Mouse (Mus musculus) embryonic facial prominence, embryonic 13.5 days (tissue): ENCODE measurements around the gene Ubiad1. TPM values are rescaled to one million over a fixed set of nuclear protein-coding genes. Genes with fewer than 3 reads are reported as not detected.

Experiments
- ATAC-seq: fragments of 200-750 bp; cut with Nextera tagmentation; 2 replicates; pipeline ENCODE4 v1.8.0; 2017; ENCODE audit warnings: low read depth; ENCODE audit not compliant: insufficient number of reproducible peaks, insufficient read depth, low FRiP score, low TSS enrichment
- H3K27ac ChIP-seq: fragments of 300-500 bp; sonication (generic); 2 replicates; pipeline ENCODE4 v1.5.1; 2015; ENCODE audit warnings: moderate library complexity, mild to moderate bottlenecking, inconsistent platforms
- H3K27me3 ChIP-seq: fragments of 300-500 bp; sonication (generic); 2 replicates; pipeline ENCODE4 v1.6.1; 2015; ENCODE audit warnings: mild to moderate bottlenecking, inconsistent platforms
- H3K36me3 ChIP-seq: fragments of 300-500 bp; sonication (generic); 2 replicates; pipeline ENCODE4 v1.6.1; 2015; ENCODE audit warnings: mild to moderate bottlenecking, inconsistent platforms
- H3K4me1 ChIP-seq: fragments of 300-500 bp; sonication (generic); 2 replicates; pipeline ENCODE4 v1.6.1; 2015; ENCODE audit warnings: inconsistent platforms
- H3K4me2 ChIP-seq: fragments of 300-500 bp; sonication (generic); 2 replicates; pipeline ENCODE4 v1.6.1; 2015; ENCODE audit warnings: moderate library complexity, mild to moderate bottlenecking, inconsistent platforms
- H3K4me3 ChIP-seq: fragments of 300-500 bp; sonication (generic); 2 replicates; pipeline ENCODE4 v1.5.1; 2015; ENCODE audit warnings: mild to moderate bottlenecking, inconsistent platforms
- H3K9ac ChIP-seq: fragments of 300-500 bp; sonication (generic); 2 replicates; pipeline ENCODE4 v1.6.1; 2015; ENCODE audit warnings: mild to moderate bottlenecking, inconsistent platforms
- H3K9me3 ChIP-seq: fragments of 300-500 bp; sonication (generic); 2 replicates; pipeline ENCODE4 v1.6.1; 2016; ENCODE audit warnings: inconsistent platforms
- WGBS: fragments of 180-500 bp; shearing (Covaris S2); methylation state at CpG from one replicate; pipeline ENCODE4 v1.1.7; 2015; ENCODE audit warnings: mixed read lengths; 5-methylcytosine and 5-hydroxymethylcytosine counted together
- polyA plus RNA-seq: library from polyadenylated mRNA; unstranded; fragments of >200 nt; fragmentation: Nextera tagmentation; extraction: Ambion mirVana; gene quantifications from 2 replicates; pipeline ENCODE4 v1.2.1, GENCODE M21; 2015

The Ubiad1 gene
- polyA plus RNA-seq: 20.9 and 21.1 TPM in 2 replicates

DNA sequence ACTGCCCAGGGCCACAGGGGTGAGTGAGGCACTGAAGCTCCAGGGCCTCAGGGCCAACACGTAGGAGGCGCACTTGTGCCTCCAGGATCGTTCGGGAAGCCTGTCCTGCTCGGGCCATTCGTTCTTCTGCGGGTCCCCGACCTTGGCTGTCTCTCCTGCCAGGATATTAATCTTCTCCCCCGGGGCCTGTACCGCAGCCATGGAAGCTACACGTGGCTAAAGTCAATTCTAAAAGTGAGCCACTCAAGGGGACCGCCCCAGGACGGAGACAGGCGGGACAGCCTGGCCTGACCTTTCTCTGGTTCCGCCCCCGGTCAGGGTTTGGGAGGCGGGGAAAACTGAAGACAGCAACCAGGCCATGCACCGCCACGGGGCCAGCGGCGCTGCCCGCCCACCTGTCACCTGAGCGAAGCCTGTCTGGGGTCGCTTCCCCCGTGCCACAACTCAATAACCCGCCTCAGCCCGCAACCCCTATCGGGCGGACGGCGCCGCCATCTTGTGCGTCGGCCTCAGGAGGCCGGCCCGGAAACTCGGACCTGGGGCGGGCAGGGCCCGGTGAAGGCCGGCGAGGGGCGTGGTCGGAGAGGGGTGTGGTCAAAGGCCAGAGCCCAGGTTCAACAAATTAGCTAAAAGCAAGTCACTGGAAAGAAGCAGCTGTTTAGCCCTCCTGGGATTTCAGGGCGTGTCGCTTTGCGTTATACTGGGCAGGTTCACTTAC, at the start of gene Ubiad1:
Gene Ubiad1 (minus strand): TSS at position 522 of the 718 bp plus-strand sequence.
- Histone ChIP-seq H3K27ac (peak within 1 kb of the TSS; percentile 68; the same call in 1 of the 2 replicates), H3K4me2 (peak within 1 kb of the TSS; percentile 87), H3K9me3 (no peaks in the 10 kb centered on the region), H3K27me3 (no peaks in the 10 kb centered on the region), H3K4me3 (peak within 1 kb of the TSS; percentile 78), H3K9ac (peak within 1 kb of the TSS; percentile 86), H3K4me1 (peaks cover 23% of the 10 kb centered on the region), H3K36me3 (peaks cover 9% of the 10 kb centered on the region; the same call in 1 of the 2 replicates)
- peak; percentile 39; the same call in 1 of the 2 replicates for ATAC-seq
- WGBS: under 1% methylated on average over 46 of the region's 46 CpGs

DNA sequence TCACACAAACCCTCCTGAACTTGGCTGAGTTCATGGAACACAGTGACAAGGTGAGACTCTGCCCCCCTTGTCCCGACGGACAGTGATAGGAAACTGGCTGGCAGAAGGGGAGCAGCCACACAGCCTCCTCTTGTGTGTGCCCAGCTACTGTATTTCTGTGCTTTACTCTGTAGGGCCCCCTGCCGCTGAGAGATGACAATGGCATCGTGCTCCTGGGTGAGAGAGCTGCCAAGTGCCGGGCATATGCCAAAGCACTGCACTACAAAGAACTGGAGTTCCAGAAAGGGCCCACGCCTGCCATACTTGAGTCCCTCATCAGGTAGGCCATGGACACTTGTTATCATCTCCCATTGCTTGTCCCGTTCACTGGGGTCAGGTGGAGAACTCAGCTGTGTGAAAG, 46.9 kb upstream of the Ubiad1 start:
- 89% methylated on average over 7 of the region's 7 CpGs for WGBS
- no peak overlapping the region for H3K4me2 ChIP-seq
- no peak overlapping the region for H3K27ac ChIP-seq
- no peak overlapping the region for H3K4me3 ChIP-seq
- H3K4me1 ChIP-seq: no peaks in the 10 kb centered on the region
- no peaks in the 10 kb centered on the region for H3K27me3 ChIP-seq
- no peak for ATAC-seq
- H3K36me3 ChIP-seq: peaks cover 92% of the 10 kb centered on the region
- no peaks in the 10 kb centered on the region for H3K9me3 ChIP-seq
- H3K9ac ChIP-seq: no peak overlapping the region

DNA sequence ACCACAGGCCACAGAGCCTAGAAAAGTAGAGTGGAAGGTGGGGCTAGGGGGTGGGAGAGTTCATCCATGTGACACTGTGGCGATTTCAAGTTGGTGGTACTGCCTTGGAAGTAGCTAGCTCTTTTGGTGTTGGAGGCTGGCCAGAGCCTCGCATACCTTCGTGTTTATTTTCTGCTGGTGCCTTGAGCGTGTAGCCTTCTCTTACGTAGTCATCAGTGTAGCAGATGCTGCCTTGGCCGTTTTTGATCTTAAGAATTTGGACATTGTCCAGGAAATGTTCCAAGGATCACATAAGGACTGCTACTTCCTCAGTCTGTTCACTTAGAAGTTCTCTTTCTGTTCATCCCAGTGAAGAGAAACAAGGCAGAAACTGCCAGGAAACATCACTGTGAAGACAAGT, 45.9 kb upstream of the Ubiad1 start:
- WGBS: 69% methylated on average over 6 of the region's 6 CpGs
- H3K9ac ChIP-seq: 0 out of 2 replicates have a peak overlapping the region, but pooled peaks have one; percentile 3

DNA sequence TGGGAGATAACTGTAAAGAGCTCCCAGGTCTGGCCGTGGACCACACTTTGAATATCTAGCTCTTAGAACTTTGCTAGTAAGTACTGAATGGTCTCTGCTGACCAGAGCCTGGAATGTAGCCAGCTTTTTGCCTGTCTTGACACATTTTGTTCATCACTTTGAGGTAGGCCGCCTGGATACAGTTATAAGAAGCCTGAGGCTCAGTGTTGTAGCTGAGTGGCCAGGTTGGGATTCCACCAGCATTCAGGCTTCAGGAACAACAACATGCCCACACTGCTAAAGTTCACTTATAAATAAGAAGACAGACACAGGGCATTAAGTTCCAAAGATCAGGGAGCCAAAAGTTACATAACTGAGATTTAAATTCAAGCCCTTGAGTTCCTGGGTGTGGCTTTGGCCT, 43.3 kb upstream of the Ubiad1 start:
- H3K4me2 ChIP-seq: no peak overlapping the region
- no peaks in the 10 kb centered on the region for H3K9me3 ChIP-seq
- H3K27ac ChIP-seq: no peak overlapping the region
- 66% methylated on average over 2 of the region's 2 CpGs for WGBS
- ATAC-seq: no peak
- no peak overlapping the region for H3K4me3 ChIP-seq
- H3K4me1 ChIP-seq: no peaks in the 10 kb centered on the region
- no peak overlapping the region for H3K9ac ChIP-seq
- peaks cover 96% of the 10 kb centered on the region for H3K36me3 ChIP-seq
- no peaks in the 10 kb centered on the region for H3K27me3 ChIP-seq

More for the DNA sequence above, 45.9 kb upstream of the Ubiad1 start:
- H3K4me1 ChIP-seq: no peaks in the 10 kb centered on the region
- H3K27me3 ChIP-seq: no peaks in the 10 kb centered on the region
- H3K9me3 ChIP-seq: no peaks in the 10 kb centered on the region
- no peak overlapping the region for H3K4me2 ChIP-seq
- no peak for ATAC-seq
- no peak overlapping the region for H3K4me3 ChIP-seq
- H3K36me3 ChIP-seq: peaks cover 92% of the 10 kb centered on the region
- no peak overlapping the region for H3K27ac ChIP-seq

DNA sequence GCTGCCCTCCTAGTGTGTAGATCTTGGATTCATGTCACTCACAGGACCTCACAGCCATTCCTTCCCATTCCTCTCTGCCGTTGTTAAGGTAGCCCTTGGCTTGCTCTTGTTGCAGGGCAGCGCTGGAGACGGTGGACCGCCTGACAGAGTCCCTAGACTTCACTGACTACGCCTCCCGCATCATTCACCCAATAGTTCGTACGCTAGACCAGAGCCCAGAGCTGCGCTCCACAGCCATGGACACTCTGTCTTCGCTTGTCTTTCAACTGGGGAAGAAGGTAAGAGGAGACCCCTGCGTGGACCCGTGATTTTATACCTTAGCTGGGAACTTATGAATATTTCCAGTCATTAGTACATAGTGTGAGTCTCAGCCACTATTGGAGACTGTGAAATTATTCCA, 39.9 kb upstream of the Ubiad1 start:
- Histone ChIP-seq H3K9me3 (no peaks in the 10 kb centered on the region), H3K27me3 (no peaks in the 10 kb centered on the region), H3K4me3 (no peak overlapping the region), H3K9ac (no peak overlapping the region), H3K4me1 (no peaks in the 10 kb centered on the region), H3K4me2 (no peak overlapping the region), H3K36me3 (peaks cover 95% of the 10 kb centered on the region), H3K27ac (no peak overlapping the region)
- no peak for ATAC-seq
- 95% methylated on average over 12 of the region's 12 CpGs for WGBS

DNA sequence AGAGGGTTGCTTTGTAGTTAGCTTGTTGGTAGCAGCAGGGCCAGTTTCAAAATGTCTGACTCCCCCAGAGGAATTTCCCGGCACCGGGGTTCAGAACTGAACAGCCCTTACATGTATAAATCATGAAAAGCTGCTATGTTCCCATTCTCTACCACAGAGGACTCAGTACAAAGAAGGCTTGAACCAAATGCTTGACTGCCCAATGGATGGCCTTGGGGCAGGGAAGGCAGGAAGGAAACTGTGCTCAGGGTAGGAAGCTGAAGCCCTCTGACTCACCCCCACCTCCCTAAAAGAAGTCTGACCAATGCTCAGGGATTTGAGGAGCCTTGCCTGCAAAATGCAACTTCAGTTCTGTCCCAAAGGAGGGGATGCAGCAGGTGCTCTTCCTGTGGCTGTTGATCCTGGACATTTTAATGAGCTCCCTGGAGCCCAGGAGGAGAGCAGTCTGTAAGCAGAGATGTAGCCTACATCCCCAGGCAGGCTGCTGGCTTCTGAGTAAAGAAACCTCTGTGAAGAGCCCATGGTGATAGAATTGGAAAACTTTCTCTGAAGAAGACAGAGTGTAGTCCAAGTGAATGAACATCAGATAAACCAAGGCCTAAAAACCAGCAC, 37.1 kb upstream of the Ubiad1 start:
- H3K4me2 ChIP-seq: no peak overlapping the region
- ATAC-seq: no peak
- H3K9ac ChIP-seq: no peak overlapping the region
- no peaks in the 10 kb centered on the region for H3K27me3 ChIP-seq
- H3K27ac ChIP-seq: no peak overlapping the region
- H3K36me3 ChIP-seq: peaks cover 95% of the 10 kb centered on the region
- no peaks in the 10 kb centered on the region for H3K9me3 ChIP-seq
- no peak overlapping the region for H3K4me3 ChIP-seq
- 75% methylated on average over 2 of the region's 2 CpGs for WGBS
- H3K4me1 ChIP-seq: no peaks in the 10 kb centered on the region

DNA sequence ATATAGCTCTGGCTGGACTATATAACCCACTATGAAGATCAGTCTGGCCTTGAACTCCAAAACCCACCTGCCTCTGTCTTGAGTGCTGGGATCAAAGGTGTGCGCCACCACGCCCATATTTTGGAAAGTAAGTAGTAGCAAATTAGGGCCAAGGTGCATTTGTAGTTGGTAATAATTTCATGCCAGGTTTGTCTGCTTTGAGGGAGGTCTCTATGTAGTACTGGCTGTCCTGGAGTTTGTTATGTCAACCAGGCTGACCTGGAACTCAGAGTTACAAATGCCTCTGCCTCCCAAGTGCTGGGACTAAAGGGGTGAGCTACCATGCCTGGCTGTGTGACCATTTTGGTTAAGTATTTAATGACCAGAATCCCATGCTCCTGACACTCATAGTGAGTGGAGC, 35.7 kb upstream of the Ubiad1 start:
- ATAC-seq: no peak
- H3K27ac ChIP-seq: no peak overlapping the region
- H3K27me3 ChIP-seq: no peaks in the 10 kb centered on the region
- H3K4me3 ChIP-seq: no peak overlapping the region
- H3K4me1 ChIP-seq: no peaks in the 10 kb centered on the region
- no peak overlapping the region for H3K9ac ChIP-seq
- no peaks in the 10 kb centered on the region for H3K9me3 ChIP-seq
- peaks cover 95% of the 10 kb centered on the region for H3K36me3 ChIP-seq
- 94% methylated on average over 2 of the region's 2 CpGs for WGBS
- H3K4me2 ChIP-seq: no peak overlapping the region

DNA sequence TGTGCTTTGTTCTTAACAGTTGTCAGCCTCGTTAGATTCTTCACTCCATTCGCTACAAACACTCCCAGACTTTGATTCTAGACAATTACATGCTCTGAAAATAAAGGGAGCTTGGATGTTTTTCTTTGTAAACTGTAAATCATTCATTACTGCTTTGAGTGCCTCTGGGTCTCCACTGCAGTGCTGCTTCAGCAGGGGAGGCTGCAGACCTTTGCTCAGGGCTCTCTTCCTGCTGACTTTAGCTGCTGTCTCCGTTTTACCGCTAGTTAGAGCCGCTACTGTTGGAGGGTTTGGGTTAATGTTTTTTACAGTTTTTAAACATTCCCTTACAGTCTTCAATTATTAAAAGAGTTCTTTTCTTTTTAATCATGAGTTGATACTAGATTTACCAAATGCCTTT, 28.9 kb upstream of the Ubiad1 start:
- no peak for ATAC-seq
- peaks cover 95% of the 10 kb centered on the region for H3K36me3 ChIP-seq
- WGBS: 88% methylated on average over 5 of the region's 5 CpGs

DNA sequence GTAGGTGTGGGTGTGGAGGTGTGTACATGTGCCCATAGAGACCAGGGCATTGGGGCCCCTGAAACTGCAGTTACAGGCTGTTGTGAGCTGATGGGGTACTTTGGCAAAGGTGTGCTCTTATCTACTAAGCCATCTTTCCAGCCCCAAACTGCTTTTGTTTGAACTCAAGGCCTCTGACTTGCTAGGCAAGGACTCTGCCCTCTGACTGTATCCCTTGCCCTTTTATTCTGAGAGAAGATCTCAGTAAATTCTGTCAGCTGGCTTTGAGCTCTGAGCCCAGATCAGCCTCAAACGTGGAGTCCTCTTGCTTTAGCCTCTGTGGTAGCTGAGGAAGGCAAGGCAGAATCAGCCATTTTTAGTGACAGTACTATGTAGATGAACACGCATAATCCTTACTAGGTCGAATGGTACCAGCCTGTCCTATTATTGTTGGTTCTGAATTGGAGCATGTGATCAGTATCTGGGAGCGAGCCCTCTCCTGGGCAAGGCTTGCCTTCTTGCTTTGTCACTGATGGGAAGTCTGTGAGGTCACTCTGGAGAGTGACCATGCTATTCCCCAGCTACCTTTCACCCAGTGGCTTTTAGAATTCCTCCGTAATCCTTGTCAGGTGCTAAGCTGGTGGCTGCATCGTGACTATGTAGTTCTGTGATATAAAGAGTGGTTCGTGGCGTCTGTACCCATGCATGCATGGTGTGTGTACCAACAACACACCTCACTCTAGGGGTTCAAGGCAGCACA, 28.0 kb upstream of the Ubiad1 start:
- Histone ChIP-seq H3K4me2 (no peak overlapping the region), H3K36me3 (peaks cover 97% of the 10 kb centered on the region), H3K27me3 (no peaks in the 10 kb centered on the region), H3K27ac (no peak overlapping the region), H3K9ac (peak overlapping the region; percentile 44; the same call in 1 of the 2 replicates), H3K9me3 (no peaks in the 10 kb centered on the region), H3K4me3 (no peak overlapping the region), H3K4me1 (peaks cover 10% of the 10 kb centered on the region)
- no peak for ATAC-seq
- 89% methylated on average over 8 of the region's 8 CpGs for WGBS

More for the DNA sequence above, 28.9 kb upstream of the Ubiad1 start:
- no peak overlapping the region for H3K27ac ChIP-seq
- peaks cover 10% of the 10 kb centered on the region for H3K4me1 ChIP-seq
- no peak overlapping the region for H3K4me2 ChIP-seq
- no peaks in the 10 kb centered on the region for H3K9me3 ChIP-seq
- no peaks in the 10 kb centered on the region for H3K27me3 ChIP-seq
- no peak overlapping the region for H3K9ac ChIP-seq
- no peak overlapping the region for H3K4me3 ChIP-seq

DNA sequence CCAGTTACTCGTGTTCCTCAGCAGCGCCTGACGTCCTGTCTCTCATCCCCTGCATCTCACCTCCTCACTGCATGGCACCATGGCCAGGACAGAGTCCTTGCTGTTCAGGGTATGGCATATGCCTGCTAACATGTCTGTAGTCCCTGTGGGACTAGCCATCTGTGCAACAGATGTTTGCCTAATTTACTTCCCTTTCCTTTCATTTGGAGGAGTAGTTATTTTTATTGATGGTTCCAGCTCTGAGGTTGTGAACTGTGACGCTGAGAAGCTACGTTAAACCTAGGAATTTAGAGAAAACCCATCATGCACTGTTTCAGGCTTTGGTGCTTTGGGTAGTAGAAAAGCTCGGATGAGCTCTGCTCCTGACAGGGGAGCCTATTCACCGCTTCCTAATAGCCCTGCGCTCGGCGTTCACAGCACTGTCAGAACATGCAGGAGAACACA, 26.8 kb upstream of the Ubiad1 start:
- H3K27ac ChIP-seq: peak overlapping the region; percentile 71
- H3K4me2 ChIP-seq: no peak overlapping the region
- no peaks in the 10 kb centered on the region for H3K9me3 ChIP-seq
- H3K4me3 ChIP-seq: no peak overlapping the region
- H3K27me3 ChIP-seq: no peaks in the 10 kb centered on the region
- 47% methylated on average over 10 of the region's 10 CpGs for WGBS
- no peak for ATAC-seq
- peaks cover 10% of the 10 kb centered on the region for H3K4me1 ChIP-seq
- H3K36me3 ChIP-seq: peaks cover 93% of the 10 kb centered on the region
- no peak overlapping the region for H3K9ac ChIP-seq

DNA sequence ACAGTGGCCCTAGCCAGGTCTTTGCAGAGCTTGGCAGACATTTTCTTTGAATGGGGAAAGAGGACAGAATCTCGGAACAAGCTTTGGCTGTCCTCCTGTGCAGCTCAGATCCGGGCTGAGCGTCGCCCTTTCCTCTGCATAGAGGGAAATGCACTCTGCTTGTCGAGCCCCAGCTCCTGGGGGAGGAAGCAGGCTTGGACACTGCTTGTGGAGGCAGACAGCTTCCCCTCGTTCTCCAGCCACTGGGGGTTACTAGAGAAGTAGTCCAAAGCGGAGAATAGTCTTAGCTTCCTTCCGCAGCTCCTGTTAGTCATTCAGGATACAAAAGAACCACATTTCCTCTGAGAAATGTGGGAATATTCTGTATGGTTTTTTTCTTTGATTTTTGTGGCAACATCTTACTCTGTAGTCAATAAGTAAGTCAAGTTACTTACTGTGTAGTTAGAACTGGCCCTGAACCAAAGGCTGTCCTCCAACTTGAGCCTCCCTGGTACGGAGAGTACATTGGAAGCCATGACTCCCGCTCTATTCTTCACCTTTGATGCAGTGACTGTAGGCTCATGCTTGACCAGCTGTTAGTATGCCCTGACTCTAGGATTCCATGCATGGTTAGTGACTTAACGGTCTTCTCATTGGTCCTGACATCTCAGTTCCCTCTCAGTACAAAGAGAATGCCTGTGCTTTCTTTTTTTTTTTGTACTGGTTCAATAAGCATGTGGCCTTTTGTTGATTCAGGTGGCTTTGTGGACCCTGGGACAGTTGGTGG, 25.1 kb upstream of the Ubiad1 start:
- H3K4me2 ChIP-seq: no peak overlapping the region
- WGBS: 86% methylated on average over 11 of the region's 11 CpGs
- H3K9ac ChIP-seq: no peak overlapping the region
- ATAC-seq: no peak
- H3K9me3 ChIP-seq: no peaks in the 10 kb centered on the region
- no peak overlapping the region for H3K27ac ChIP-seq
- H3K36me3 ChIP-seq: peaks cover 93% of the 10 kb centered on the region
- no peaks in the 10 kb centered on the region for H3K27me3 ChIP-seq
- H3K4me1 ChIP-seq: peaks cover 10% of the 10 kb centered on the region
- H3K4me3 ChIP-seq: no peak overlapping the region
